Mouse (Mus musculus) liver, embryonic 14.5 days (tissue): ENCODE measurements around the gene Majin. TPM values are rescaled to one million over a fixed set of nuclear protein-coding genes. Genes with fewer than 3 reads are reported as not detected.

Experiments used
- ATAC-seq: fragments of 200-750 bp; cut with Nextera tagmentation; 2 replicates; pipeline ENCODE4 v1.8.0; 2017; ENCODE audit warnings: moderate number of reproducible peaks, mild to moderate bottlenecking, moderate library complexity; ENCODE audit not compliant: insufficient read depth
- DNase-seq, 3 experiments: peaks; one replicate each; pipeline ENCODE4 v3.0.0-alpha.2; 2012 to 2013; ENCODE audit warnings: low read depth in 3 of 3, low spot score in 3 of 3
- H3K27ac ChIP-seq: fragments of 300-500 bp; sonication (generic); 2 replicates; pipeline ENCODE4 v1.5.1; 2014; ENCODE audit warnings: moderate library complexity, mild to moderate bottlenecking, control low read depth, inconsistent platforms
- H3K27me3 ChIP-seq: fragments of 300-500 bp; sonication (generic); 2 replicates; pipeline ENCODE4 v1.6.1; 2014; ENCODE audit warnings: mild to moderate bottlenecking, low read length, moderate library complexity; ENCODE audit not compliant: control insufficient read depth, insufficient read depth
- H3K36me3 ChIP-seq: fragments of 300-500 bp; sonication (generic); replicated peaks from 2 replicates; pipeline ENCODE4 v1.6.1; 2014; ENCODE audit warnings: low read depth; ENCODE audit not compliant: control insufficient read depth, insufficient read depth
- H3K4me1 ChIP-seq, 2 experiments: fragments of 200-500 bp in 1 of 2; fragments of 300-500 bp in 1 of 2; sonication (generic) in 1 of 2; replicated peaks; 2 replicates each; pipeline ENCODE4 v1.6.1; 2012 to 2014; ENCODE audit warnings: antibody characterized with exemption in 1 of 2, inconsistent platforms in 1 of 2, low read length in 1 of 2; ENCODE audit not compliant: control insufficient read depth in 2 of 2, insufficient read depth in 2 of 2
- H3K4me2 ChIP-seq: fragments of 300-500 bp; sonication (generic); 2 replicates; pipeline ENCODE4 v1.6.1; 2014; ENCODE audit warnings: low read depth, mild to moderate bottlenecking, control low read depth, moderate library complexity
- H3K4me3 ChIP-seq, 2 experiments: fragments of 200-500 bp in 1 of 2; fragments of 300-500 bp in 1 of 2; sonication (generic) in 1 of 2; 2 replicates each; pipeline ENCODE4 v1.5.1; 2012 to 2014; ENCODE audit warnings: low read depth in 2 of 2, low read length in 2 of 2, mild to moderate bottlenecking in 2 of 2, control low read depth in 1 of 2, inconsistent platforms in 1 of 2, moderate library complexity in 1 of 2; ENCODE audit not compliant: insufficient read depth in 1 of 2
- H3K9ac ChIP-seq: fragments of 300-500 bp; sonication (generic); replicated peaks from 2 replicates; pipeline ENCODE4 v1.6.1; 2014; ENCODE audit warnings: mild to moderate bottlenecking, control low read depth, moderate library complexity
- H3K9me3 ChIP-seq: fragments of 300-500 bp; sonication (generic); 2 replicates; pipeline ENCODE4 v1.6.1; 2016; ENCODE audit warnings: low read length, mixed read lengths; ENCODE audit not compliant: control insufficient read depth
- CTCF ChIP-seq: IDR thresholded peaks from 2 replicates; pipeline ENCODE4 v1.5.1; 2016; ENCODE audit warnings: antibody characterized with exemption, low read depth, control low read depth
- EP300 ChIP-seq: IDR thresholded peaks from 2 replicates; pipeline ENCODE4 v1.6.1; 2016; ENCODE audit warnings: antibody characterized with exemption, low read depth
- WGBS: fragments of 180-500 bp; shearing (Covaris S2); extraction: QIAGEN DNeasy Blood & Tissue Kit; methylation state at CpG from one replicate; pipeline ENCODE4 v1.1.7; 2014; ENCODE audit not compliant: insufficient replicate concordance; 5-methylcytosine and 5-hydroxymethylcytosine counted together
- polyA plus RNA-seq, 2 experiments: library from polyadenylated mRNA; depleted of rRNA in 1 of 2; stranded (reverse) in 1 of 2; unstranded in 1 of 2; fragments of >200 nt; fragmentation: Nextera tagmentation in 1 of 2; extraction: Ambion mirVana in 1 of 2; gene quantifications; 2 replicates each; pipeline versions ENCODE4 v1.2.1 to v1.2.3; 2012 to 2014

The Majin gene
- polyA plus RNA-seq, 2 experiments: not detected

DNA sequence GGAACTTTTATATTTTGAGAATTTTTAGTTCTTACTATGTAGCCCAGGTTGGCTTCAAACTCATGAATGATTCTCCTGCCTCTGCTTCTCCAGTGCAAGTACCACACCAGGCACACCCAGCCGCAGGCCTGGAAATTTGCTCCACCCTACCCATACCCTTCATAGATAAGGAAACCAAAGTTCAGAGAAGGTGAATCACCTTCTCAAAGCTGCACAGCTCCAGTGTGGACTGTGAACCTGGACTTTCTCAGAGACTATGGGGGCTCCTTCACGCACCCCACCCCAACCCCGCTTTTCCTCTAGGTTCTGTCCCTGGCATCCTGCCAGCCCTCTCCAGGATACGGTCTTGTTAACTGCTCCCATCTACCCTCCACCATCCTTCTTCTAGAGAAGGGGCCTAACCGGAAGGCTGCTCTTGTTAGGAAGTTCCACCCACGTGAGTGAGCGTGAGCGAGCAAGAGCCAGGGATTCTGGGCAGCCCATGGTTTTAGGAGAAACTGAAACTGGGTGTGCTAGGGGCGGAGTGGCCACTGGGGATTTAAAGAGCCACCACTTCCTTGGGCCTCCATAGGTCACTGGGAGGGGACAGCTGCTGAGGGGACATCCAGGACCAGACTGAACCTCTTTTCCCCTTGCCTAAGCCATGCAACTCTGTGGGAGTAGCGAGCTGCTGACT, 20.2 kb upstream of the Majin start:
- Histone ChIP-seq H3K36me3 (no peaks in the 10 kb centered on the region), H3K4me2 (no peak overlapping the region), H3K4me1 (peaks cover 3 to 4% of the 10 kb centered on the region in 2 experiments; a peak in 2 of 4 replicates), H3K27ac (no peak overlapping the region), H3K27me3 (no peaks in the 10 kb centered on the region), H3K9ac (no peak overlapping the region), H3K9me3 (no peaks in the 10 kb centered on the region), H3K4me3 (no peak overlapping the region)
- TF ChIP-seq EP300: no peak
- ATAC-seq (no peak), DNase-seq (no peak)
- WGBS: 56% methylated on average over 10 of the region's 10 CpGs

DNA sequence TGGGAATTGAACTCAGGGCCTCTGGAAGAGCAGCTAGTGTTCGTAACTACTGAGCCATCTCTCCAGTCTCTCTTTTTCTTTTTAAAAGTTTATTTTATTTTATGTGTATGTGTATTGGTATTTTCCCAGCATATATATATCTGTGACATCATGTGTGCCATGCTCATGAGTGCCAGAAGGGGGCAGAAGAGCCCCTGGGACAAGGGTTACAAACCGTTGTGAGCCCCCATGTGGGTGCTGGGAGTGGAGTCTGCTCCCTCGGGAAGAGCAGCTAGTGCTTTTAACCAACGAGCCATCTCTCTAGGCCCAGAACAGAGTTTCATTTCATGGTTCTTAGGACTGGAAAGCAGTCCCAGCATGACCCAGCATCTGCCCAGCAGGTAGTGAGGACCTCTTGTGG, 17.4 kb upstream of the Majin start:
- no peaks in the 10 kb centered on the region for H3K36me3 ChIP-seq
- H3K4me3 ChIP-seq: no peak overlapping the region
- 54% methylated on average over 4 of the region's 4 CpGs for WGBS
- H3K9me3 ChIP-seq: no peaks in the 10 kb centered on the region
- no peak overlapping the region for H3K4me2 ChIP-seq
- no peak for DNase-seq
- ATAC-seq: no peak
- H3K27ac ChIP-seq: no peak overlapping the region
- peaks cover 3 to 4% of the 10 kb centered on the region in 2 experiments; a peak in 2 of 4 replicates for H3K4me1 ChIP-seq
- TF ChIP-seq EP300 (no peak), CTCF (peak; percentile 53)
- no peaks in the 10 kb centered on the region for H3K27me3 ChIP-seq
- no peak overlapping the region for H3K9ac ChIP-seq

DNA sequence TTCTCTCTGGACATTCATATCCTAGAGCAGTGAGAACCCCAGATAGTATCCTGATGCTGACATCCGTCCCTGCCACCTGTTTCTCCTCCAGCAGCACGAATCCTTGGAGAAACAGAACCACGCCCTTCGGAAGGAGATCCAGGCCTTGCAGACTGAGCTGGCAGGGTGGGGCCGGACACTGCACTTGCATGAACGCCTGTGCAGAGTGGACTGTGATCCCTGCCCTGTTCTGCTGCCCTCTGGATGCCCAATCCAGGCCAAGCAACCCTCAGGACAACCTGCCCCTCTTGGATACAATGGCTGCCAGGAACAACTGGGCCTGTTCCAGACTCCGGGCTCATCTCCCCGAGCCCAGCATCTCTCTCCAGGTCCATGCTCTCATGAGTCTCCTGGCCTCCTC, 13.0 kb upstream of the Majin start:
- no peak overlapping the region for H3K4me2 ChIP-seq
- H3K9ac ChIP-seq: no peak overlapping the region
- no peak for ATAC-seq

DNA sequence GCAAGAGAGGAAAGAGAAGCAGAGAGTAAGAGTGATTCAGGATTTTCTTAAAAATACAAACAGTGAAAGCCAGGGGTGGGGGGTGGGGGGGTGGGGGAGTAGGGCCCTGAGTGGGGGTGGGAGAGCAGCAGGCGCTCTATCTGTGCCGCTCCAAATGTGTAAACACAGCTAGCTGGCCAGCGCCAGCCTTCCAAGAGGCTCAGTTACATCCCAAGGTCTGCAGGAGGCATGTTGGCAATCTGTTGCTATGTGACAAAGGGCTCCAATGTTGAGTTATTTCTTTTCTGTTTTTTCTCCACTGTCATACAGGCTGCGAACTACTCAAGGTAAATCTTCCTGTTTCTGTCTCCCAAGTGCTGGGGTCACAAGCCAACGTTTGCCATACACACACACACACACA, 9.4 kb upstream of the Majin start:
- no peak for DNase-seq
- Histone ChIP-seq H3K9me3 (no peaks in the 10 kb centered on the region), H3K27ac (no peak overlapping the region), H3K36me3 (no peaks in the 10 kb centered on the region), H3K4me1 (no peaks in the 10 kb centered on the region), H3K9ac (no peak overlapping the region), H3K4me3 (no peak overlapping the region), H3K27me3 (no peaks in the 10 kb centered on the region), H3K4me2 (no peak overlapping the region)
- ATAC-seq: no peak
- 32% methylated on average over 5 of the region's 5 CpGs for WGBS
- no peak for TF ChIP-seq CTCF
- TF ChIP-seq EP300: no peak

More for the DNA sequence above, 13.0 kb upstream of the Majin start:
- TF ChIP-seq EP300 (no peak), CTCF (no peak)
- Histone ChIP-seq H3K27me3 (no peaks in the 10 kb centered on the region), H3K4me3 (no peak overlapping the region), H3K36me3 (no peaks in the 10 kb centered on the region), H3K27ac (no peak overlapping the region), H3K4me1 (no peaks in the 10 kb centered on the region), H3K9me3 (no peaks in the 10 kb centered on the region)
- WGBS: 54% methylated on average over 8 of the region's 8 CpGs
- no peak for DNase-seq

DNA sequence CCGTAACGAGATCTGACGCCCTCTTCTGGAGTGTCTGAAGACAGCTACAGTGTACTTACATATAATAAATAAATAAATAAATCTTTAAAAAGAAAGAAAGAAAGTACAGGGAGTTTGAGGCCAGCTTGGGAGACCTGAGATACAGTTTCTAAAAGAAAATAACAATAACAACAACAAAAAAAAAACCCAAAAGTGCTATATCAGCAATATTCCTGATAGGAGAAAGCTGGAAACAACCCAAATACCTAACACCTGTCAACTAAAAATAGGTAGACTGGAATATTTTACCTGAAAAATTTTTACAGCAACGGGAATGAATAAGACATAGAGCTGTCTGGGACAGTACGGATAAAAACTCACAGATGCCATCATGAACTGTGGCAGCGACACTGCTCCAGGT, 5.4 kb upstream of the Majin start:
- Histone ChIP-seq H3K4me1 (no peaks in the 10 kb centered on the region), H3K9me3 (no peaks in the 10 kb centered on the region), H3K27me3 (no peaks in the 10 kb centered on the region), H3K4me2 (no peak overlapping the region), H3K27ac (no peak overlapping the region), H3K9ac (no peak overlapping the region), H3K36me3 (no peaks in the 10 kb centered on the region), H3K4me3 (no peak overlapping the region)
- WGBS: 82% methylated on average over 5 of the region's 6 CpGs
- TF ChIP-seq CTCF: no peak
- no peak for TF ChIP-seq EP300
- DNase-seq (no peak), ATAC-seq (no peak)
